Mouse (Mus musculus): ENCODE data around the gene Ntrk3.

Gene Ntrk3

DNA sequence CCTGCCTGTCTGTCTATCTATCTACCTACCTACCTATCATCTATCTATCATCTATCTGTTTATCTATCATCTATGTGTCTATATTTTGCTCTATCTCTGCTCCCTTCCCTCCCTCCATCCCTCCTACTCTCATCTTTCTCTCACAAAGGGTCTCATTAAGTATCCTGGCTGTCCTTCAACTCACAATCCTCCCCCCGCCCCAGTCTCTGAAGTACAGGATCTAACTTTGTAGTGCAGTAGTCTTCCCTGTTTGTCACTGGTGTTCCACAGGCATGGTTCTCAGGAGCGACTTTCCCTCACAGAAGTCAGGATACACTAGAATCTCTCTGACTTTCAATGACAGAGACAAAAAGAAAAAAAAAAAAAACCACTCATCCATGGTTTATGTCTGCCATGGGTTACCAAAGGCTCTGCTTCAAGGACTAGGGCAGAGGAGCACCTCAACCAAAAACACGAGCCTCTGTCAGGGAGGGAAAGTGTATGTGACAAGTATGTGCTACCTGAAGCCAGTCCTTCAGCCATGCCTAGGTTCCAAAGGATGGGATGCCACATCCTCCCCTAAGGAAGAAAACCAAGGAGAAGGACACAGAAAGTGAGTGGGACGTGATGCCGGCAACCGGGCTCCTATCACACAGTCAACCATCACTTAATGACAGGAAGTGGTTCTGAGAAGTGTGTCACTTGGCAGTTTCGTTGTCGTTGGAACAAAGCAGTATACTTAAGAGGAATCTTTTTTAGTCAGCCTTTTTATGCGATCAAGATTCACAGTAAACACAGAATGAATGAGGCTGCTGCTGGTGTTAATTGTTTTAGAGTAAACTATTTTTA, 16.6 kb downstream of the Ntrk3 start:
- no peak for DNase-seq (ENCODE audit: low spot score)

DNA sequence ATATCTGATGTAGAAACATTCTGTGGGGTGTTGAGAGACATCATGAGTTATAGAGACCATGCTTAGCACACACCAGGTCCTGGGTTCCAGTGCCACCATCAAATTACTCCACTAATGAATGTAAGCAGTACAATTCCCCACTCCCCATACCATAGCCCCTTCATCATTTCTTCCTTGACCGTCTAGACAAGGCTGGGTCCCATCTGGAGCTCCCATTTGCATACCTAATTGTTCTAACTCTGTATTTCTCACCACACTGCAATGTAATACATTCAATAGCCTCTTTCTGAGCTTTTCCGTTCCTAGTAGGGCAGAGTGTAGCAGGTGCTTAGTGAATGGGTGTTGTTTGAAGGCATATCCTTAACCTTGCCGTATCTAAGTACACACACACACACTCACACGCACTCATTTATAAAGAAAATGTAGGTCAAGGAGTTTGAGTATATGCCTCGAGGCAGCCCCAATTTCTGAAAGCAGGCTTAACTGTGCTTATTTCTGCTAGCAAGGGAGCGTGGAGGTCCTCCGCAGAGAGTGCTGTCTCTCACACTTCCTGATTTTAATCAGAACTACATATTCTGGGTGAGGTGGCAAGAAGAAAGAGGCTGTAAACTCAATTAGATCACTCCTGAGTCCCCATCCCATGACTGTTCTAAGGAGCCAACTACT, 17.9 kb downstream of the Ntrk3 start:
- no peak for DNase-seq (ENCODE audit: low spot score)

DNA sequence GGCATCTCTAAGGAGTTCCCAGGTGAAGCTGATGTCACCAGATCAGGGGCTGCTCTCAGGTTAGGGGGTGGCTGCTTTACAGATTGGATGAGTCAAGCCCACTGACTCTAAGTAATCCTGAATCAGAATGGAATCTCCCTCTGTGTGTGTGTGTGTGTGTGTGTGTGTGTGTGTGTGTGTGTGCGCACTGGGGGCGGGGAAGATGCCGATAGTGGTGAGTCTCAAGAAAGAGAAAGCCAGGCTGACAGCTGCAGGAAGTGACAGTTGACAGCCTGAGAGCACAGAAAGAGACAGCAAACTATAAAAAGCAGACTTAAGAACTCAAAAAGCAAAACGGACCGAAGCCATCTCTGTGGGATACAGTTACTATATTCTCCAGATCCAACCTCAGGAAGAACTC, 18.7 kb downstream of the Ntrk3 start:
- no peak for DNase-seq (ENCODE audit: low spot score)

DNA sequence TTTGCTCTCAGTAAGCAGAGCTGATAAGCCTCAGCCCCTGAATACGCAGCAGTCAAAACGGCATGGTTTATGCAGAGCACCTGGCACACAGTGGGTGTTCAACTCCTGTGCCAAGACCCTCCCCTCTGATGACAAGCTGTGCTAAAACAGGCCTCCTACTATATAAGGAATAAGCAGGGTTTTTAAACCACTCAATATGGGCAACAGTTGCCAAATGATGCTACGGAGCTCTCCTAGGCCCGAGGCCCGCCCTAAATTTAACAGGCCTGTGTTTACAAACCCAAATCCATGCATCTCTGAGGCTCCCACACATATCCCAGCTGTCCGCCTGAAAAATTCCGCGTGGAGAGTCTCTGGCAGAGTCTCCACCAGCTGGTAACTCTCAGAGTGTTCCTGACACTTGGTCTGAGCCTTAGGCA, 19.6 kb downstream of the Ntrk3 start:
- DNase-seq (ENCODE audit: low spot score): no peak

DNA sequence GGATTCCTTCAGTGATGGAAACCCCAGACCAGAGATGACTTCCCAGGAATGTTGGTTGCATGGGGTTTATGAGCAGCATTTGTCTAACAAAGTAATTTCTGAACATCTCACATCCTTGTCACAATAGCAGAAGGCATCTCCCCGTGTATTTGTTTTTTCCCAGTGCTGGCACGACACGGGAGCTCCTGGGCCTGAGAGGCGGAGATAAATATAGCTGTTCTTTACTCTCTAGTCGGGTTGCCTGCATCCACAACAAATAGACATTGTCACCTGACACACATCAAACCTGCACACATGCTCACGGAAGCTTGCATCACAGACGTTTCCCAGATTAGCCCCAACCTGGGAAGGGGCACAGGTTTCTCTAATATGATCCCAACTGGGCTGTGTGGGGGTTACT, 30.1 kb downstream of the Ntrk3 start:
- DNase-seq (ENCODE audit: low spot score): no peak

DNA sequence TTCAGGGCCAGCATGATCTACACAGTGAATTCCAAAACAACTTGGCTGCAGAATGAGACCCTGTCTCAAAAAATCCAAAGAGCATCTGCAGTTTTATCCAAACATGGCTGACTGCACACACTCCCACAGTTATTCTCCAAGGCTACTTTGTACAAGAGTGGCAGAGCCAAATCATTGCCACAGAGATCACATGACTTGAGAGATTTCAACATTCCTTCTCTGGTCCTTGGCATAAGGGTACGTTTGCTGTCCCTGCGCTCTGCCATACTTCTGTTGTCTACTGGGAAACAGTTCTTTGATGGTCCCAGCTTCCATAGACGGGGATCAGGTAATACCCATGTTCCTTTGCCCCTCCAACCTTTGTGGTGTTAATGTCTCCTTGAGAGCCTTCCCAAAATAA, 30.7 kb downstream of the Ntrk3 start:
- no peak for DNase-seq (ENCODE audit: low spot score)

DNA sequence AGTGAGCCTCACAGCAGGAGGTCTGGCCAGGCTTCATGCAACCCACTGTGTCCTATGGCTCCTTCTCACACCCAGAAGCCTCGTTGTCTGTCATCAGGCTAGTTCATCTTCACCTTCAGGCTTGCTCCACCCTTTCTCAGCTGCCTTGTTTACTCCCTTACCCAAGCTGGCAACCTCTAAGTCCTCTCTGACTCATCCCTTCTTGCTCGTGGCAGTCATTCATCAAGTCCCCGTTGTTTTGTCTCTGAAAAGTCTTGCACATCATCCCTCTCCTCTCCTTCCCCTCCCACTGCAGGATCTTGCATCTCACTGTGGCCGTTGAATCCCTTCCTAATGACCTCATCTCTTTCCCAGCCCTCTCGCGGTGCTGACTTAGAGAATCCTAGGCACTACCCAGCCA, 35.1 kb downstream of the Ntrk3 start:
- no peak for DNase-seq (ENCODE audit: low spot score)

DNA sequence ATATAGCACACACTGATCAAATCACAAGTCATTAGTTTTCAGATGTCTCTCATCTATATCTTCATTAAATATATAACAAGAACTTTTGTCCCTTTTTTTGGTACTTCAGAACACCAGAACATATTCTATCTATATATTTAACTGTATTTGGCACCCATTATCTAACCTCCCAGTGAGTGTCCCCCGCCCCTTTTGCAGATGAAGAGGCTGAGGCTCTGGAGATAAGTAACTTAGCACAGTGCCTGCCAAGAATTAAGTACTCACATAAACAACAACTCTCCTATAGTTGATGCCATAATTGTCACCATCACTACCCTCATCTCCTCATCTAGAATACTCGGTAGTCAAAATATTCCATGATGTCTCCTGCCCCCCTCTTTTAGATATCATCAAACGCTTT, 42.6 kb downstream of the Ntrk3 start:
- no peak for DNase-seq (ENCODE audit: low spot score)

DNA sequence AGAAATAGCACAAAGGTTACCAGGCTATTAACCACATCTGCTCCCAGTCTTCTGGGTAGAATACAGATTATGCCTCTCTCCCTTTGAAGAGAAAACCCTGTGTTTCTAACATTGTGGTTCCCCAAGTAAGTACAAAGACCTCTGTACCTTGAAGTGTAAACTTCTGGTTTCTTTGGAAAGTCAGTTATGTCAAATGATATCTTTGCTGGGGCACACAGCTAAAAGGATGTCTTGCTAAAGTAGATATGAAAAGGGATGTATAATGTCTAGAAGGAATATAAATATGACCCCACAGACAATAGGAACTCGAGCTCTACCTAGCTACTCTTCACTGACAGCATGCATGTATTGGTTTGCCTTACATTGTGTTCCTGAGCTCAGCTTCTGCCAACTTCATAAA, 44.7 kb downstream of the Ntrk3 start:
- no peak for DNase-seq (ENCODE audit: low spot score)

DNA sequence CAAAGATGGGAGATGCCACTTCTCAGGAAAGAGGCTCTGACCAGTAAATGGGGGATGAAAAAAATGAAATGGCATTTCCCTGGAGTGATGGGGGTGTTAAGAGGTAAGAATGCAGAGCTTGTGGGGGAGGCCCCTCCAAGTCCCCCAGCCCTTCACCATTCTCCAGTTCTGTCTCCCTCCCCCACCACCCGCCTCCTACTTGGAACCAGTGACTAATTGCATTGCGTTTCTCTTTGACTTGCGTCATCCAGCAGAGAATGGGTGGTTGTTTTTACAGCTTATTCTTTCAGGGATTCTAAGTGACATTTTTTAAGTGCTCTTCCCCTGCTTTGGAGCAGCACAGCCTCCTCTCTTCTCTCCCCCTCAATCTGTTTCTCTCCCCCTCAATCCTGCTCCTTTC, 46.9 kb downstream of the Ntrk3 start:
- DNase-seq (ENCODE audit: low spot score): no peak

DNA sequence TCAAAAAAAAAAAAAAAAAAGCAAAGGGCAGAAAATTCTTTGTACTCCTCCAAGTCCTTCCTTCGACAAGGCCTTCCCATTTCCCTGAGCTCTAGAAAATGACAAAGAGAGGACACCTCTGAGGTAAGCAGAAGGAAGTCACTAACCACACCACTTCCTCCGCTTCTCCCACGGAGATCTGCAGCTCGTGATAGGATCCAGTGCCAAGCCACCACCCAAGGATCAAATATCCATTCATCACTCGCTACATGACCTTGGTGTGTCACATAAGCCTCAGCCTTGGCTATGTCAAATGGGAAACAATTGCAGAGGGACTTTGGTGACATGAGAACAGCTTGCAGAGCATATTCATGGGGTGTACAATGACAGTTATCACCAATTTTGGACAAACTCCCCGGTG, 52.9 kb downstream of the Ntrk3 start:
- DNase-seq (ENCODE audit: low spot score): no peak

DNA sequence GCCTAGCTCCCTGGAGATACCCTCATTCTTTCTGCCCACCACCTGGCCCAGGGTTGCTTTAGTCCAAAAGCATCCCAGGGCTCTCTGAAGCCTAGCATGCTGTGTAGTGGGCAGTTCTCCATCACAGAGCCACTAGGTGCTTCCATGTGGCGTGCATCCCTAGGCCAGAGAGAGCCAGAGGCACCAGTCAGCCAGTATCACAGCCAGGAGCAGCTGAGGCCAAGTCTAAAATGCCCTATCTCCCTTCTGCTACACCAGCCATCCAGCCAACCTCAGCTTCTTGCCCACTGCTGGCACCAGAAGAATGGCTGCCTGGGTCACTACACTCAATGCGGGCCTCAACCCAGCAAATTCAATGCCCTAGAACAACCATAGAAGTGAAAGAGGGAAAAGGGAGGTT, 56.9 kb downstream of the Ntrk3 start:
- no peak for DNase-seq (ENCODE audit: low spot score)

DNA sequence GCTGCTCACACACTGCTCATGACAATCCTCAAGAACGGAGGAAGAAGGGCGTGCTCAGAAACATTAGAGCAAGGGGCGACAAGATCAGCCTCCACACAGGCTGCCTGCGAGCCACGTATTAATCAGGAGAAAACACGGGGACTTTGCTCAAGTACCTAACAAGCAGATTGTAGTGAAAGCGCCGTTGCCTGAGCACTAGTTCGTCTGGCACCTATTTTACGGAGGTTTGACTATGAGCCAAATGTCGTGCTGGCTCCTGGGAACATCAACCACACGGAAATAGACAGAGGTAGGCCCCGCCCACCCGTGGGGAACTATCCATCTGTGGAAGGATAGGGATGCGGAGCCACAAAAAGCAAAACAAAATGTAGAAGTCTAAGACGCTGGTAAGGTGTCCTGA, 68.4 kb downstream of the Ntrk3 start:
- no peak for DNase-seq (ENCODE audit: low spot score)

DNA sequence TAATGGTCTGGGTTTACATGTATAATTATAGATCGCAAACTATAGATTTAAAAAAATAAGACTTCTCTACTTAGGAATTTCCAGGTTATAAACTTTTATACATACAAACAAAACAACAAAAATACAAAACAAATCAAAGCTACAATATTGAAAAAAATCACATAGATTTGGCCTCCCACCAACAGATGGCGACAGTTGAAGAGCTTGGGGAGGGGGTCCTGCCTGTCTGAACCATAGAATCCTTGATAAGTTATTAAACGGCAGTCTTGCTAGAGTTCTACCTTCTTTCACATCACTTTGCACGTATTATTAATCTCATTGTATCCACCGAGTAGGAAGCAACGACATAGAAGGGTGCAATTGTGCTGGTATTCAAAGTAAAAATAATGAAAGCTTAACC, 68.9 kb downstream of the Ntrk3 start:
- DNase-seq (ENCODE audit: low spot score): no peak

DNA sequence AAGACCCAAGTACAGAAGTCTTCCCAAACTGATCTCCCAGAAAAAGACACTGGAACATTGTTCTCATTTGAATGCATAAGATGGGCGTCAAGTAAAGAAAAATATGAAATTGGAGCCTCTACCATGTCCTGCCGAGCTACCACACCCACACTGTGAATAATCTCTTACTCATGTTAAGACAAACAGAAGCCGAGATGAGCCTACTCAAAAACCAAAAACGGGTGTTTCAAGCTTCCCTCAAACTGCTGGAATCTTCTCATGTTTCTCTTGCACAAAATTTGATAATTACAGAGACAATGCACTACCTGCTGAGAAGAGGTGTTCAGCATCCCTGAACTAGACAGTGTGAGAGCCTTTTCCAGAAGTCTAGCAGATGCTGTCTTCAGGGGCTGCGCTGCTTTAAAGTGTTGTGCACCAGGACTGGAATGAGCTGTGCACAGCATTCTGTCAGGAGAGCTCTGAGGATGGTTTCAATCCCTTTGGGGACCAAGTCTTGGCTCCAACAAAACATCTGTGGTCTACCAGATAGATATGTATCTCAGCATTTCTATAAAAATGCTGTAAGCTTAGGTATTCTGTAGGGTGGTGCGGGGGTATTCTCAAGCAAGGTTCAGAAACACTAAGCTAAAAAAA, 69.7 kb downstream of the Ntrk3 start:
- no peak for DNase-seq (ENCODE audit: low spot score)

DNA sequence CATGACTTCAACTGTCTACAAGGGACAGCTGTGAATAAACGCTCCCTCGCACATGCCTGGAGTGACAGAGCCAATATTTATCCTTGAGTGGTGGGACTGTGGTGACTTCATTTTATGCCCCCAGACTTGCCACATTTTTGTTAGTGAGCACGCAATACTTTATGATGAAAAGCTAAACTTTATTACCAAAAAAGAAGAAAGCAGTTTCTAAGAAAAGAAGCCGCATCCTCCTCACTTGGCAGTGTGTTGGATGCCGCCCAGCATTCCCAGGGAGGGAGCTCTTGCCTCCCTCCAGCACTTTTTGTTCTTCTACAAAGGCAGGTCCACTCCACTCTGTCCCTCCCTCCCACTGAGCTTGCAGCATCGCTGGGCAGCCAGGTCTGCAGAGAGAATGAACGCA, 77.0 kb downstream of the Ntrk3 start:
- DNase-seq (ENCODE audit: low spot score): no peak

DNA sequence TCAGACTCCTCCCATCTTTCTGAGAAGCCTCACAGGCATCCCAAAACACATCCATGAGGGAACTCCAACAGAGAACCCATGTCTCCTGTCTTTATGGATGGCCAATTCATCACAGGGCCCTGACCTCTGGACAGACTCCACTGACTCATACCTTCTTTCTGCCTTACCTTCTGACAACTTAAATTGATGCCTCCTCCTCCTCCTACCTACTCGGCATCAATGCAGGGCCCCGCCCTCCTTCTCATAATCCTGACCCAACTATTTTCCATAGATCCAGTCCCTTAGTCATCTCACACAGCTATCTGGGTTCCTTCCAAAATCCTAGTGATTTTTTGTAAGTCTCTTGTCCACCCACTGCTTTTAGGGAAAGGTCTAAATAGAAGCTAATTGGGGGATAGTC, 78.0 kb downstream of the Ntrk3 start:
- DNase-seq (ENCODE audit: low spot score): no peak

DNA sequence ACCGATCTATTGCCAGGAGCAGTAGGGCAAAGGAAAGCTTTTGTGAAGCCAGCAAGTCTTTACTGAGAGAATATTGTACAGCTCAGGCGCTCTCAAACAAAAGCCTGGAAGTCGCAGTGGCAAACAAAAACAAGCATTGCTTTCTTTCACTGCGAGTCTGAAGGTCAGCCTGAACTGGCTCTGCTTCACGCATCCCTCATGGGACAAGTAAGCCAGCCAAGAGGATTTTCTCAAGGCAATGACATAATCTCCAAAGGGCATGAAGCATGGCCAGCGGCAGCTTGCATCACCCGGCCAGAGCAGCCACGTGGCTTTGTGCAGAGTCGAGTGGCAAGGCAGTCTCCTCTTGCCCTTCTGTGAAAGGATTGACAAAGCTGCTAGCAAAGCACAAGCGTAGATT, 79.8 kb downstream of the Ntrk3 start:
- DNase-seq (ENCODE audit: low spot score): no peak

DNA sequence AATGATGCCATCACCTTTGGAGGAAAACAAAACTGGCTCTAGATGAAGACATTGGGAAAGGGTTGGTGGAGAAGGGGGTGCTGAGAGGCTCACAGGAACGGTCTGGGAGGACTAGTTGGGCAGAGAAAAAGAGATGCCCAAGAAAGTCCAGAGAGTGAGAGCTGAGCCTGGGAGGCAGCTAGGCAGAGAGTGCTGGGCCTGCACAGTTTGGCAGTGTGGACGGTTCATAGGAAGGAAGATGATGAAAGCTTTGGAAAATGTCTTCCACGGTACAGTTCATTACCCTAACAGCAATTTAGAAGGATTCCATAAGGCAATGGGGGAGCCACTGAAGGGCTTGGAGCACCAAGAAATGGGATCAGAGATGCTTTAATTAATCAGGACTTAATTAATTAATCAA, 81.6 kb downstream of the Ntrk3 start:
- DNase-seq (ENCODE audit: low spot score): no peak

DNA sequence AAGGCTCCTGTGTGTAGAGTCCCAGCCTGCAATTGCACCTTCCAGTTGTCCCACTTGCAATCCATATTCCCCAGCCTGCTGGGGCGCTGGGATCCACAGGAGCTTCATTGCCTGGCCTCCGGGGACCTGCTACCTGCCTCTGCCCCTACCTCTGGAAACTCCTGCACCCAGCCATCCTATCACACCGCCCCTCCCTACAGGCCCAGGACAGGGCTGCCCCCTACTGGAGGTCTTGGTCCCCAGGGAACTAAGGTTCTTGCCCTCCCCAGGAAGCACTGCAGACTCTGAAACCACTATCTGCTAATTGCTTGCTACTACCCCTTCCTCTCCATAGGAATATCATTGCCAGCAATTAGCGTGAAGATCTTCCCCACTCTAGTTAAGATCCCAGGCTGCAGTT, 84.1 kb downstream of the Ntrk3 start:
- DNase-seq (ENCODE audit: low spot score): no peak

DNA sequence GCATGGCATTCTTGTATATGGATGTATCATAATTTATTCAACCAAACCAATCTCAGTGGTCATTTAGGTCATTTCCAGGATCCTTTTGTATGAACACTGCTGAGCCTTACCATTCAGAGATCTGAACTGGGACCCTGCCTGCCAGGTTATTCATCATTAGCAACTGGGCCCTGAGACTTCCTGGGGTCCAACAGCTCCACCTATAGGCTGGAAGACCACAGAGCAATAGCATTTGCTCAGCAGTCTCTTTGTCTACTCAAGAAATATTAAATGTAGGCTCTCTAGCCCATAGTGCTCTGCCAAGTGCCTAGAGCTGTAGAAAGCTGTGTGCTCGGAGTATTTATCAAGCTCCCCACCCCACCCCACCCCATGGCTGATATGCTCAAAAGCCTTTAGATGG, 85.5 kb downstream of the Ntrk3 start:
- DNase-seq (ENCODE audit: low spot score): peak; percentile 22

DNA sequence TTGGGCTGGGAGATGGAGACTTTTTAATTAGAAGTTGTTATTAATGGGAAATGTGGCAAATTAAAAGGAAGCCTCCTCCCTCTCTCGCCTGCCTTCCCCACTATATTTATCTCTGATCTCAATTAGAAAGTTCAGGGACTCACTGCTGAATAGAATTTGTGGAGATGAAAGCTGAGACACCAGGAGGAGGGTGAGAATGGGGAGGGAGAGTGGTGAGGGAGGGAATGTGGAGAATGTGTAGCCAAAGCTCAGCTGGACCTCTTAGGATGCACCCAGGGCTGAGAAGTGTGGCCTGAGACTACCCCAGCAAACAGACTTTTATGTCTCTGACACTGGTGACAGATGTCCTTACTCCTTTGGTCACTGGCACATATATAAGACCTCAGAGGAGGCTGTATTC, 86.3 kb downstream of the Ntrk3 start:
- DNase-seq (ENCODE audit: low spot score): no peak

DNA sequence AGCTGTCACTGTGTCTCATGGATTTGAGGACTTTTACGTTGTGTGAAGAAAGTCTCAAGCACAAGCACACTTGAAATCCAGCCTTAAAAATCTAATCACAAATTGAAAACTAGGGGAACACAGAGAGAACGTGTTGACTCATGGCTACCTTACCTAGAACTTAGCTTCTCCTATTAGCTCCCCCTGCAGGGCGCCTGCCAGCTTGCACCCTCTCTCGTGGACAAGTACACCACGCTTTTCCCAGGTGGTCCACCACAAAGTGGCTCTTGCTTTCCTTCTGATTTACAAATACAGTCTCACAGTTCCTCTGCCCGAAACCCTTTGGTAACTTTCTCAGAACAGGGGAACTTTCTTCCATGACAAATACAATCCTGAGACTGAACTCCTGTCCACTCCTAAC, 94.1 kb downstream of the Ntrk3 start:
- DNase-seq (ENCODE audit: low spot score): no peak

DNA sequence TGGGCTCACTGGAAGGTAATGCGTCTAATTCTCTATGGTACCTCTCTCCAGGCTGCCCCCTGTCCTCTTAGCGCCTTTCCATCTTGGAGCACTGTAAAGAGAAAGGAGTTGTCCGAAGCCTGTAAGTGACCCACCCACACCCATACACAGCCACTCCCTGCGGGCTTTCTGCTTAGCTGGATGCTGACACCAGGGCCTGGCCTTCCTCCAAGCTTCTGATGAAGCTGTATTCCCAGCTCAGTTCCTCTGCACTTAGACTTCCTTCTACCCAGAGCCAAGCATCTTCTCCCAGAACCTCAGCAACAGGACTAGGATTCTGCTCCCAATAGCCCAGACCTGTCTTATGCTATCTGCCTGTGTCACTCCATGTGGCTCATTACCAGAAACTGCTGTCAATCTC, 114.1 kb downstream of the Ntrk3 start:
- no peak for DNase-seq (ENCODE audit: low spot score)

Data from retina, embryonic 14.5 days (tissue).